Mouse (Mus musculus) limb, embryonic 13.5 days (tissue): ENCODE data around the gene Vmn2r52. TPM values are rescaled to one million over a fixed set of nuclear protein-coding genes. Genes with fewer than 3 reads are reported as not detected.
"Not testable (repeated sequence)": the region's sequence is repeated elsewhere in the genome, so short reads cannot be mapped to it uniquely, and the experiment has no call there.

Experiments
- ATAC-seq: fragments of 200-750 bp; cut with Nextera tagmentation; 2 replicates; pipeline ENCODE4 v1.8.0; 2017; ENCODE audit warnings: low read depth, moderate number of reproducible peaks, moderate TSS enrichment; ENCODE audit not compliant: low FRiP score
- H3K27ac ChIP-seq: fragments of 300-500 bp; sonication (generic); 2 replicates; pipeline ENCODE4 v1.5.1; 2015; ENCODE audit warnings: inconsistent platforms, mild to moderate bottlenecking, moderate library complexity
- H3K27me3 ChIP-seq: fragments of 300-500 bp; sonication (generic); 2 replicates; pipeline ENCODE4 v1.6.1; 2015; ENCODE audit warnings: mild to moderate bottlenecking, inconsistent platforms
- H3K36me3 ChIP-seq: fragments of 300-500 bp; sonication (generic); 2 replicates; pipeline ENCODE4 v1.6.1; 2015; ENCODE audit warnings: inconsistent platforms, mild to moderate bottlenecking, moderate library complexity
- H3K4me1 ChIP-seq: fragments of 300-500 bp; sonication (generic); 2 replicates; pipeline ENCODE4 v1.6.1; 2015; ENCODE audit warnings: inconsistent platforms
- H3K4me2 ChIP-seq: fragments of 300-500 bp; sonication (generic); replicated peaks from 2 replicates; pipeline ENCODE4 v1.6.1; 2015; ENCODE audit warnings: inconsistent platforms, mild to moderate bottlenecking, moderate library complexity
- H3K4me3 ChIP-seq: fragments of 300-500 bp; sonication (generic); 2 replicates; pipeline ENCODE4 v1.5.1; 2015; ENCODE audit warnings: moderate library complexity, mild to moderate bottlenecking, inconsistent platforms
- H3K9ac ChIP-seq: fragments of 300-500 bp; sonication (generic); 2 replicates; pipeline ENCODE4 v1.6.1; 2015; ENCODE audit warnings: mild to moderate bottlenecking, inconsistent platforms
- H3K9me3 ChIP-seq: fragments of 300-500 bp; sonication (generic); 2 replicates; pipeline ENCODE4 v1.6.1; 2016; ENCODE audit warnings: inconsistent platforms
- WGBS: fragments of 180-500 bp; shearing (Covaris S2); methylation state at CpG from one replicate; pipeline ENCODE4 v1.1.7; 2015; 5-methylcytosine and 5-hydroxymethylcytosine counted together
- polyA plus RNA-seq: library from polyadenylated mRNA; unstranded; fragments of >200 nt; fragmentation: Nextera tagmentation; extraction: Ambion mirVana; gene quantifications from 2 replicates; pipeline ENCODE4 v1.2.1, GENCODE M21; 2015

The Vmn2r52 gene
- not detected in 2 replicates for polyA plus RNA-seq

- H3K36me3 ChIP-seq = no peaks in the 10 kb centered on the region
- WGBS = 81% methylated on average over 1 of the region's 1 CpGs
Measured at GRCm38 (mm10) chr7:10176473-10176872, at the start of gene Vmn2r52. Gene Vmn2r52, minus strand, starts transcription at chr7:10176573.

GRCm38 (mm10) chr7:10105641-10106040, 70.7 kb downstream of the Vmn2r52 start, which contains the start of gene Vmn2r51:
Gene Vmn2r51, minus strand, starts transcription at chr7:10105741.
- WGBS = 51% methylated on average over 1 of the region's 1 CpGs

More at GRCm38 (mm10) chr7:10176473-10176872, at the start of gene Vmn2r52:
- H3K4me3 ChIP-seq = no peak within 1 kb of the TSS
- no peaks in the 10 kb centered on the region for H3K27me3 ChIP-seq
- no peak for ATAC-seq
- H3K4me1 ChIP-seq = no peaks in the 10 kb centered on the region
- no peak within 1 kb of the TSS for H3K27ac ChIP-seq
- no peak within 1 kb of the TSS for H3K9ac ChIP-seq
- H3K4me2 ChIP-seq = no peak within 1 kb of the TSS
- 0 out of 2 replicates have a peak, but pooled peaks cover 3% of the 10 kb centered on the region for H3K9me3 ChIP-seq

More at GRCm38 (mm10) chr7:10105641-10106040, 70.7 kb downstream of the Vmn2r52 start, which contains the start of gene Vmn2r51:
- ATAC-seq, H3K27ac ChIP-seq, H3K36me3 ChIP-seq, H3K4me2 ChIP-seq, H3K9ac ChIP-seq, H3K4me3 ChIP-seq, H3K4me1 ChIP-seq, H3K27me3 ChIP-seq: not testable (repeated sequence)
- peaks cover 17% of the 10 kb centered on the region for H3K9me3 ChIP-seq

Other genes starting within 250 kb of the Vmn2r52 start
- not detected in 2 replicates for gene Vmn2r48, start 223.0 kb downstream of the Vmn2r52 start, polyA plus RNA-seq
- gene Vmn2r49, start 184.3 kb downstream of the Vmn2r52 start, polyA plus RNA-seq = not detected in 2 replicates
- gene Vmn2r50, start 123.3 kb downstream of the Vmn2r52 start, polyA plus RNA-seq = not detected in 2 replicates
- gene Vmn2r51, start 70.8 kb downstream of the Vmn2r52 start, polyA plus RNA-seq = not detected in 2 replicates
- not detected in 2 replicates for gene Vmn1r66, start 101.4 kb upstream of the Vmn2r52 start, polyA plus RNA-seq